Mouse (Mus musculus): ENCODE data around the gene Pik3c2a.

Pik3c2a gene

DNA sequence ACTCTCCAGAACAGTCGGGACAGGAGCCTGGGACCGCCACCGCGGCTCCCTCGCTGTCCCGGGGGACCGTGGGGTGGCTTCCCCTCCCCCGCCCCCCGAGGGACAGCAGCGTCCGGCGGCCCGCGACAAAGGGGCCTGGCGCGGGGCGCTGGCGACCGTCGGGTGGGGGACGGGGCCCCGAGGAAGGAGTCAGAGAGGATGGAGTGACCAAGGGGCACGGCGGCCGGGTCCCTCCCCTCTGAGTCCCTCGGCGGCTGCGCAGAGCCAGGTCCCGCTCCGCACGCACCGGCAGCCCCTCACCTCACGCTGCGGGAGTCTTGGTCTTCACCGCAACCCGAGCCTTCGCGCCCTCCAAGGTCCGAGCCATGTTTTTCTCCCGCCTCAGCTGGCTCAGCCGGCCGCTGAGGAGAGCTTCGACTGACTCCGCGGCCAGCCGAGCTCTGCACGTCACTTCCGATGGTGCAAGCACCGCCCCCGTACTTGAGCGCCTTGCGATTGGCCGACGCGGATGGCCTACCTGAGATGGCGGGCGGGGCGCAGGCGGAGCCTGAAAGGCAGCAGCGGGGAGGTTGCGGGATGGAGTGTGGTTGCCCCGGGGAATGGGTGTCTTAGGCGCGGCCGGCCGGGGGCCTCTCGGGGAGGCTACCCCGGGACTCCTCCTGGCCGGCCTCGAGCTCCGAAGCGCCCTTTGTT lies at the start of gene Pik3c2a:
Gene Pik3c2a (minus strand): TSS at position 446 of the 693 bp plus-strand sequence.
- peak; percentile 71 for DNase-seq (ENCODE audit: low read depth, low spot score)

DNA sequence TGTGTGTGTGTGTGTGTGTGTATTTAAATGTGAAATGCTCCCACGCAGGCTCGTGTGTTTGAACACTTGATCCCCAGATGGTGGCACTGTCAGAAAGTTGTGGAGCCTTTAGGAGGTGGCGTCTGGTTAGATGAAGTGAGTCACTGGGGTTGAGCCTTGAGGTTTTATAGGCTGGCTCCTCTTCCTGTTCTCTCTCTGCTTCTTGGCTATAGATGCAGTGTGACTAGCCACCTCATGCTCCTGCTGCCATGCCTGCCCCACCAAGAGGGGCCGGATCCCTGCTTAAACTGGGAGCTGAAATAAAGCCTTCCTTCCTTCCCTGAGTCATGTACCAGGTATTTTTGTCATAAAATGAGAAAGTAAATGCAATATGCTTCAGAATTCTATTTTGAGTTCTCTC lies 47.9 kb upstream of the Pik3c2a start:
- no peak for DNase-seq (ENCODE audit: low read depth, low spot score)

GRCm38 (mm10) chr7:116485062-116485601 lies 41.9 kb upstream of the Pik3c2a start:
- no peak for DNase-seq (ENCODE audit: low read depth, low spot score)

GRCm38 (mm10) chr7:116484213-116484612 lies 41.0 kb upstream of the Pik3c2a start:
- DNase-seq (ENCODE audit: low read depth, low spot score): no peak

GRCm38 (mm10) chr7:116483782-116484181 lies 40.5 kb upstream of the Pik3c2a start:
- no peak for DNase-seq (ENCODE audit: low read depth, low spot score)

- no peak for DNase-seq (ENCODE audit: low read depth, low spot score)
Observed at GRCm38 (mm10) chr7:116483106-116483505, 39.9 kb upstream of the Pik3c2a start.

DNA sequence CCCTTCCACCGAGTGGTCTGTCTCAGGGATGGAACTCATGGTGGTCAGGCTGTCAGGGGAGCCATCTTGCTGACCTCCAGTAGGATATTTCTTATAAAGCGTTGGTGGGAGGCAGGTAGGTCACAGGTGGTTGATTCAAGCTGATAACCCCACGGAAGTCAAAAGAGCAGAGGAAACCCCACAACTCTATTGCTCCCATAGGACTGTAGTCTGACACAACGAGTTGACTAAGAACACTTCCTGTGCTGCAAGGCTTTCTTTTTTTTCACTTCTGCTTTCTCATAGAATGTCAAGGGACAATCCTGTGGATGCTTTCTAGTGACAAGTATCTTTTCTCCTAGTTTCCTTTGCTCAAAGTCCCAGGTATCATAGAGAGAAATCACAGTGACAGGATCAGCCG lies 33.0 kb upstream of the Pik3c2a start:
- no peak for DNase-seq (ENCODE audit: low read depth, low spot score)

GRCm38 (mm10) chr7:116475836-116476235 lies 32.6 kb upstream of the Pik3c2a start:
- no peak for DNase-seq (ENCODE audit: low read depth, low spot score)

DNA sequence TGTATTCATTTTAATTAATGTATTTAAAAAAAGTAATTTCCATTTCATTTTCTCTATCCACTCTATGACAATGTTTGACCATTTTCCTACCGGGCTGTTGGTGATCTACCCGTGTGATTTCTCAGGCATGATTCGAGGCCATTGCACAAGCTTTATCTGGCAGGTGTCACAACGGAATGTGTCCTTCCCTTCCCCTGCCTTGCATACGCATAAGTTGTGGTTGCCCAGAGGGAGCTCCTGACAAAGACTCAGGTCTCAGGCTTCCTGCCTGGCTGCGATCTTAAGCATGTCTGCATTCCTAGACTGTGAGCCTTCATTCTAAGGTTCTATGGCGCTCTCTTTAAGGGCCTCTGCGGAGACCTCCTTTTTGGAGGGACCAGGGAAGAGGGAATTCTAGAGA lies 18.9 kb upstream of the Pik3c2a start:
- DNase-seq (ENCODE audit: low read depth, low spot score): no peak

DNA sequence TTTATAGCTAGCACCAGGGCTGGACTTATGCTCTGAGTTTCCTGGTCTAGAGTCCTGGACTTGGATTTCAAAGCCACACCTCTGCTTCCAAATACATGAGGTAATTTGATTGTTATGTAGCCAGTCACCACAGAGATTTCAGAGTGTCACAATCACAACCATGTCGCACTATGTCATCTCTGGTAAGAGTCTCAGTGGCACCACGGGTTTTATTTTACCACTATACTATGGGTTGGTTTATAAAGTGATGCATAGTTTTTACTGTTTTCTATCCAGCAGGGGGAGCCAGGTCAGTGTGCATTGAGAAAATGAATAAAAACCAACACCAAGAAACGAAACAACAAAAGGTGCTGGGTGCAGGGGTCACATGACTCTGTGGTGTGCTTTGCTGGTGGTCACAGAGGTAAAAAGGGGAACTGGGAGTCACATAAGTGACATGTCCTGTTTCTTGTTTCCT lies 15.8 kb upstream of the Pik3c2a start:
- no peak for DNase-seq (ENCODE audit: low read depth, low spot score)

DNA sequence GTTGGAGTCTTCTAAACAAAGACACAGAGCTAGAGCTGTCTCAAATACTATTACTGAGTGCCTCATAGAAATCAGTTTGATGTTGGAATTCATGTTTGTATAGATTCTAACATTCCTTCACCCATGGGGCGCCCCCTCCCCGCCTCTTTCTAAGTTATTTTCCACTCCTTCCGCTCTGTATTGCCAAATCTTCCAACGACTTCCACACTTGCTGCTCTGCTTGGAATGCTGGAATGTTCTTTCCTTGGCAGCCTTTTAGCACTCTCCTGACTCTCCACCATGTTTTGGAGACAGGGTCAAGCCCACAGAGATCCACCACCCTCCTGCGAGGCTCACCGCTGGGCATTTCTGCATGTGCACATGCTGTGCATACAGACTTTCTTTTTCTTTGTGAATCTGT lies 14.1 kb upstream of the Pik3c2a start:
- no peak for DNase-seq (ENCODE audit: low read depth, low spot score)

DNA sequence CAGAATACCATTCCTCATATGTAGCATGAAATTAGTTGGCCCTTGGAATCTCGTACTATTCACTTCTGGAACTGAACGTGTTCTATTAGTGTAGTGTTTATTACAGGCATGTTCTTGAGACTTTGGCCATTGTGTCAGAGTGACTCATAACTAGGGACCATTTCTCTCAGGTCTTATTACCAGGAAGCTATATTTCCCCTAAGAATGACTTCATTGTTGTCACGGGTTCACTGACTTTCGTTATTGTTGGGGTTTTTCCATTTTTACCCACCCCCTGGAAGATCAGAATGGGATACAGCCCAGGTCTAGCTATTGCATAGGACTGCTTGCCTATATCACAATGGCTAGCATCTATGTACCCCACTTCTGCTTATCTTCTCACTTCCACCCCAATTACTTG lies 13.7 kb upstream of the Pik3c2a start:
- DNase-seq (ENCODE audit: low read depth, low spot score): no peak

DNA sequence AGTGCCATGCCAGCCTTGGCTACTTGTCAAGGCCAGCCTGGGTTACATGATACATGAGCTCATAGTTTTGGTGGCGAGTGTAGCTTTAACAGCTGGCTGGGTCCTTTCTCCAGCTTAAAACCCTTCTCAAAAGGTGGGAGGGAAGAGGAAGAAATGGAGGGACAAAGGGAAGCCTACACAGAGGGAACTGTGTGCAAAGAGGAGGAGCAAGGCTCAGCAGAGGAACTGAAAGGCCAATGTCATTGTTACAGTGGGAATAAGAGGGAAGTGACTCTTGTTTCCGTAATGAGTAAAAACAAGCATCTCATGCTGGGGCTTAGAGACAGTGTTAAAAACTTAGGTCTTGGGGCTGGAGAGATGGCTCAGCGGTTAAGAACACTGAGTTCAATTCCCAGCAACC lies 3.4 kb upstream of the Pik3c2a start:
- no peak for DNase-seq (ENCODE audit: low read depth, low spot score)

DNA sequence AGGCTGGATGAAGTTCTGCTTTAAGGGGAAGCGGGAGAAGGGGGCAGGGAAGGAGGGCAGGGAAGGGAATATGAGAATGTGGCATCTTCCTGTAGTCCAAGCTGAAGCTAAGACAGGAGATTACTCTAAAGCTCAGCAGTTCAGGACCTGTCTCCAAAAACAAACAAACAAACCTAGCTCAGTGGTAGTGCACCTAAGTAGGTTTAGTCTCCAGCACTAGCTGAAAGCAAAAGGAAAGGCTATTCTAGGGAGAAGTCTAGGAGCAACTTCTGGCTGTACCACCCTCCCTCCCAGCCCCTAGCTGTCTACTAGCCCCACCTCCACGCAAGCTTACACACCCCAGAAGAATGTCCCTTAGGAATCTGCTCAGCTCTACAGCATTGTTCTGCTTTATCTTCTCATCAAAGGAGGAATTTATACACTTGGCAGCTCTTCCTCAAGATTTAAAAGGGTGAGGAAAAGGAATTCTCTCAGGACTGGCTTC lies 1.1 kb upstream of the Pik3c2a start:
- DNase-seq (ENCODE audit: low read depth, low spot score): no peak

- DNase-seq (ENCODE audit: low read depth, low spot score): peak; percentile 9
Observed at GRCm38 (mm10) chr7:116443697-116444325, 562 bp upstream of the Pik3c2a start.

GRCm38 (mm10) chr7:116442226-116442625 lies 1.0 kb downstream of the Pik3c2a start:
- no peak for DNase-seq (ENCODE audit: low read depth, low spot score)

DNA sequence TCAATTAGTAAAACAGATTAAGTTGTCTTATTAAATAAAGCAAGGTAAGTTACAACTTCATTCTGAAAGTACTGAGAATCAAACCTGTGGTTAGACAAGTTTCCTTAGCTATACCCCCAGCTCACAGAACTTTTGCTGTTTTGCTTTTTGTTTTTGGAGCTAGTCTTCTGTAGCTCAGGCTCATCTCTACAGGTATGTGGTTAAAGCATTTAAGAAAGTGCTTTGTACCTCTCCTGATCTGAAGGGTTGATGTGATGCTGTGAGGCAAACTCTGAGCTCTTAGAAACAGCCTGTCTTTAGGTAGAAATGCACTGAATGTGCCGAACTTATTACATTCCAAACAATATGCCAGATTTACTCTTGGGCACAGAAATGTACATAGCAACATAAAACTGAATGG lies 1.9 kb downstream of the Pik3c2a start:
- DNase-seq (ENCODE audit: low read depth, low spot score): no peak

GRCm38 (mm10) chr7:116431661-116432060 lies 11.6 kb downstream of the Pik3c2a start:
- no peak for DNase-seq (ENCODE audit: low read depth, low spot score)

GRCm38 (mm10) chr7:116430926-116431325 lies 12.3 kb downstream of the Pik3c2a start:
- no peak for DNase-seq (ENCODE audit: low read depth, low spot score)

DNA sequence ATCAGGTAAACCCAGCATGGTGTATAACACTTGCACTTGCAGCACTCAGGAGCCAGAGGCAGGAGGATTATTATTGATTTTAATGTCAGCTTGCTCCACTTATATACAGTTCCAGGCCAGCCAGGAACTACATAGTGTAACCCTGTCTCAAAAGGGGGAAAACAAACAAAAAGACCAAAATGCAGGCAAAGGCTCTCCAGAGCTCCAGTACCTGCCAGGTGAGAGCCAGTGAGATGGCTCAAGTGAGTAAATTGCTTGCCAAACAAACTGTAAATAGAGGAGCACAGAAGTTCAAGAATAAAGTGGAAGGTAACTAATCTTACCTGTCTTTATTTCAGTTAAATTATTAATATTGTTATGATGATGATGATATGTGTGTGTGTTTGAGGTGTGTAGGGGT lies 16.0 kb downstream of the Pik3c2a start:
- no peak for DNase-seq (ENCODE audit: low read depth, low spot score)

GRCm38 (mm10) chr7:116425771-116426170 lies 17.5 kb downstream of the Pik3c2a start:
- no peak for DNase-seq (ENCODE audit: low read depth, low spot score)

DNA sequence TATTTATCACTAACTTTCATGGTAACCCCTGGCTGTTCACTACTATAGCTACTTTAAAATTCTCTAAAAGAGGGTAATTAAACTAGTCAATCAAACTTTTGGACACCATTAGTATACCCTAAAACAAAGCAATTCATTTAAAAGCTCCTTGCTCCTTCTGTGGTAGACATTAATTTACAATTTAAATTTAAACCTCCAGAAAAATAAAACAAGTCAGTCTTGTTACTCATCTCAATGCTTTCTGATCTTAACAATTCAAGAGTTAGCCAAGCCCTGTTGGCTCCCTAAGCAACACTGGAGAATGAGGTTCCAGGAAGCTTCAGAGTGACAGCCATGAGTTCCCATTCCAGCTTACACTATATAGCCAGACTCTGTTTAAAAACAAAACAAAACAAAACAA lies 22.2 kb downstream of the Pik3c2a start:
- DNase-seq (ENCODE audit: low read depth, low spot score): no peak

GRCm38 (mm10) chr7:116409438-116409837 lies 33.8 kb downstream of the Pik3c2a start:
- no peak for DNase-seq (ENCODE audit: low read depth, low spot score)
